Mouse (Mus musculus): ENCODE results near the gene Hoxb8.

The Hoxb8 gene

DNA sequence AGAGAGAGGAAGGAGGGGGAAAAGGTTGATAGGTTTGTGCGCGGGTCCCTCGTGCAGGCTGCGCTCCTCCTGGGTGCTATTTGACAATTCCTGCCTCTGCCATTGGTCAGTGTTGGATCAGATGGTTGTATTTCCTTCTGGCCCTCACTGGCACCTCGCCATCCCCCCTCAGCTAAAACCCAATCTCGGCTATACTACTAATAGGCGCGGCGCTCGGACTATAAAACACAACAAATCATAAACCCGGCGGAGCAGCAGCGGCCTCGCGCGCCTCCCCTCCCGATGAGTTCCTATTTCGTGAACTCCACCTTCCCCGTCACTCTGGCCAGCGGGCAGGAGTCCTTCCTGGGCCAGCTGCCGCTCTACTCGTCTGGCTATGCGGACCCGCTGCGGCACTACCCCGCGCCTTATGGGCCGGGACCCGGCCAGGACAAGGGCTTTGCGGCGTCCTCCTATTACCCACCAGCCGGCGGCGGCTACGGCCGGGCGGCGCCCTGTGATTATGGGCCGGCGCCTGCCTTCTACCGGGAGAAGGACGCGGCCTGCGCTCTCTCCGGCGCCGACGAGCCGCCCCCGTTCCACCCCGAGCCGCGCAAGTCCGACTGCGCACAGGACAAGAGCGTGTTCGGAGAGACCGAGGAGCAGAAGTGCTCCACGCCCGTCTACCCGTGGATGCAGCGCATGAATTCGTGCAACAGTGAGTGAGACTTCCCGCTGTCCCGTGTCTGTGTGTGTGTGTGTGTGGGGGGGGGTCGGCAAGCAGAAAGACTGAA, 17.4 kb downstream of the Hoxb8 start:
- no peak for DNase-seq (ENCODE audit: low spot score in 2 of 2)

DNA sequence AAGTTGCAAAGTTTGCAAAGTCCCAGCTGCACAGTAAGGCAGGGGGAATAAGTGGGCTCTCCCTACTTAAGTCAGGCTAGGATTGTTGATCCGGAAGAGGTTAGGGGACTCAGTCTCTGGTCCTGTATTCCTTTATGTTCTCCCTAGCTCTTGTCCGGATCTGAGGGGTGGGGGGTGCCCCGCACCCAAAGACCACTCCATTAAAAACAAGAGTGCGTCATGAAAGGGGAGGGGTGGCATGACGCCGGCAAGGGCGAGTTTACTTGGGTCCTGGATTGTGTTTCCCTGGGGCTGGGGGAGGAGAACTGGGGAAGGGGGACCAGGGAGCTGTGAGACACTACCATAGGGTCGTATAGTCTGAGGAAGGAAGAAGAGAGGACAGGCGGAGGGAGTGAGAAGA, 18.1 kb downstream of the Hoxb8 start:
- DNase-seq (ENCODE audit: low spot score in 2 of 2) = no peak

DNA sequence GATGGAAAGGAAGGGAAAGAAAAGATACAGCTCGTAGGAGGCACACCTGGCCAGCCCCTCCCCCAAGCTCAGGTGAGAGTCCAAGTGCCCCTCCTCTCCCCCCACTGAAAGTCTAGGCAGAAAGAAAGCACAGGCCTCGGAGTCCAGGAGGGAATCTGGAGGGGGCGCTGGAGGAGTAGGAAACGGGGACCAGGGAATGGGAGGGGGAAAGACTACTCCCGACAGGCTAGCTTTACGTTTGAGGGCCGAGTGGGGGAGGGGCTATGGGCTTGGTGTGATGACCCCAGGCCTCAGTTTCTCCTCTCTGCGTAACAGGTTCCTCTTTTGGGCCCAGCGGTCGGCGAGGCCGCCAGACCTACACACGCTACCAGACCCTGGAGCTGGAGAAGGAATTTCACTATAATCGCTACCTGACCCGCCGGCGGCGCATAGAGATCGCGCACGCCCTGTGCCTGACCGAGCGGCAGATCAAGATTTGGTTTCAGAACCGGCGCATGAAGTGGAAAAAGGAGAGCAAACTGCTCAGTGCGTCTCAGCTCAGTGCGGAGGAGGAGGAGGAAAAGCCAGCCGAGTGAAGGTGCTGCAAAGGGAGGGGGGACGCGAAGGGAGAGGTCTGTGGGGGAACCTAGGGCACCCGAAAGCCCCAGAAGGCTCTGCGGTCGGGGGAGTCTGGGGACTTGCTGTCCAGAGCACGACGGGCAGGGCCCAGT, 18.8 kb downstream of the Hoxb8 start:
- DNase-seq (ENCODE audit: low spot score in 2 of 2) = no peak

GRCm38 (mm10) chr11:96301064-96301431, 19.3 kb downstream of the Hoxb8 start:
- no peak for DNase-seq (ENCODE audit: low spot score in 2 of 2)

DNA sequence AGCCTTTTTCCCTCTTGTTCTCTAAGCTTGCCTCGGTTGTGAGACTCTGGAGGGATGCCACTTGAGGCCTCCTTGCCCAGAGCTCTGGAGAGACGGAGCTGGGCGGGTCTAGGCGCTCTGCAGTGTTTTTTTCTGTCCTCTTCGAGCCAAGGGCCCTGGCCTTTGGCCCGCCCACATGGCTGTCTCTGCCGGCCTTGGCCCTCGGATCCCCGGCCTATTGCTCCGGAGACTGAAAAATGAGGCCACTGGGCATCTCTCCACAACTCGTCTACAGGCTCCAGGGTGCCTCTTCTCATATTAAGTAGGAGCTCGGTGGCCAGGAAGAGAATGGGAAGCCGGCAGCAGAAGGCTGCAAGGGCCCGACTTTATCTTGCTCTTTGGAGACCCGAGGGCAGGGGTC, 20.1 kb downstream of the Hoxb8 start:
- DNase-seq (ENCODE audit: low spot score in 2 of 2) = peak; percentile 12 to 25

GRCm38 (mm10) chr11:96302381-96303150, 20.9 kb downstream of the Hoxb8 start:
- no peak for DNase-seq (ENCODE audit: low spot score in 2 of 2)

GRCm38 (mm10) chr11:96303151-96304099, 21.7 kb downstream of the Hoxb8 start, which contains the start of gene Hoxb5:
Hoxb5 (plus strand) TSS chr11:96303336.
- DNase-seq (ENCODE audit: low spot score in 2 of 2) = no peak

GRCm38 (mm10) chr11:96304381-96305195, 22.9 kb downstream of the Hoxb8 start:
- no peak for DNase-seq (ENCODE audit: low spot score in 2 of 2)

DNA sequence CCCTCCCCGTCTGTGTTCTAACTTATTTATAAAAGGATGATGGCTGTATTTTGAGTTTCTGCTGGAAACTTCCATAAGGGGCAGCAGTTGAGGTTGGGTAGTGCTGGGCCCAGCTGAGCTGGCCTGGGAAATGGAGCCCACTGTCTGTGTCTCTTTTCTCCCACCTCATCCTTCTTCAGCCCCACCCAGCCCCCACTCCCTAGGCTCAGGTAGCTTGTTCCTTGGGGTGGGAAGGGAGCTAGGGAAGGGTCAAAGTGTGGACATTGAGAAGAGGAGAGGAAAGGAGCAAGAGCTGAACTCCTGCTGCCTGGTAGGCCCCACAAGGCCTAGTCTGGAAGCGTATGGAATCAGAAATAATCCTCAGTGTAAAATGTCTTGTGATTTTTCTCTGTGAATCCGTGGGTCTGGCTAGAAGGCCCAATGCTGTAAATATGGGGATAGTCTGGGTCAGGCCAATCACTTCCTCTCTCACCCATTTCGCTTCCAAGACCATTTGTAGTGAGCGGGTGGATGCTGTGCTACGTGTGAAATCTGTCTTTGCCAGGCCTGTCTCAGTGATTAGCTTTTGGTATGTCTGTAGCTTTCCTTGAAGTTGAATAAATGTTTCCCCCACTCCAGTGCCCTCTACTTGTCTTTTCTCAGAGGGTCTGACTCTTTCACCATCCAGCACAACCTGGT, 23.9 kb downstream of the Hoxb8 start:
- DNase-seq (ENCODE audit: low spot score in 2 of 2) = no peak

- no peak for DNase-seq (ENCODE audit: low spot score in 2 of 2)
These were observed 24.6 kb downstream of the Hoxb8 start for GRCm38 (mm10) chr11:96306183-96306907.

DNA sequence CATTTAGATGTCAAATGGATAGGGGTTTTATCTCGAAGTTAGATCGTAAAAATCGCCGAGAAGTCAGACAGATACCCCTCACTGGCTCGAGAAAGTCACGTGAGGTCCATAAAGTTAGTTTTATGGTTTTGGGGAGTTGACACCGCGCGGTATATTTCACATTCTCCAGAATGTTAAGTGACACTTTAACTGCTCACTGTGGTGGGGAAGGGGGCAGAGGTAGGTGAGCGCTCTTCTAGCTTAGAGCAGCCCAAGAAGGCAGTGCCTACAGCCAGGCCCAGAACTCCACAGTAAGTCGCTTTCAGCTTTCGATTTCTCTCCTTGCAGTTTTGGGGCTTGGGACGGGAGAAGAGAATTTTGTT, 25.2 kb downstream of the Hoxb8 start:
- DNase-seq (ENCODE audit: low spot score in 2 of 2) = no peak

DNA sequence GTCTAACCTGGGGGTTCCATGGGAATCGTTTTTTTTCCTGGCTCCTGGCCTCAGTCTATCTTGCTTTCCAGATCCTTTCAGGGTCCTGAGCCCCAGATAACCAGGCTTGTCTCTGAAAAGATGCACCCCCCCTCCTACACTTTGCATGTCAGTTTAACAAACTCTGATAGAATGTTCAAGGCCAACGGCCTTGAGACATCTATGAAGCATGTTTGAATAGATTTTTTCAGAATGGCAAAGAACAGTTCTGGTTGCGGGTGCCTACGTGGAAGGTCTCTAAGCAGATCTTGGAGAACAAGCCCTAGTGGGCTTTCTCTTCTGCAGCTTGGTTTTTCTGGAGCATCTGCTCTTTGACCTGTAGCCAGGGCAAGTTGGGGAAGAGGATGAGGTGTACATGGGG, 27.1 kb downstream of the Hoxb8 start:
- DNase-seq (ENCODE audit: low spot score in 2 of 2) = no peak

DNA sequence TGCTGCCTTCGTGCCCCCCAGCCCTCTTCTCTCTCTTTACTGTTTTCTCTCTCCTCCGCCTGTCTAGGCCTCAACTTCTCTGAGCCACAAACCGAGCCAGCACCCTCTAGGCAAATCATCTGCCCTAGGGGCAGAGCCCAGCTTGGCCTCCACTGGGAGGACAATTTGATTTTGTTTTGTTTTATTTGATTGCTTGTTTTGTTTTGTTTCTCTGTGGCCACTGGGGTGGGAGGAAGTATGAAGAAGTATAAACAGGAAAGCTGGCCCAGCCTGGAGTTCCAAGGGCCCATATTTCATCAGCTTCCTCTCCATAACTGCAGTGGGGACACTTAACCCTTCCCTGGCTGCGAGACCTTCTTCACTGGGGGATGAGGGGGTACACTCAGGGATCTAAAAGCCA, 27.6 kb downstream of the Hoxb8 start:
- no peak for DNase-seq (ENCODE audit: low spot score in 2 of 2)

- no peak for DNase-seq (ENCODE audit: low spot score in 2 of 2)
These were observed 28.7 kb downstream of the Hoxb8 start for GRCm38 (mm10) chr11:96310183-96310938.

GRCm38 (mm10) chr11:96311097-96311496, 29.4 kb downstream of the Hoxb8 start:
- no peak for DNase-seq (ENCODE audit: low spot score in 2 of 2)

GRCm38 (mm10) chr11:96311520-96312417, 30.1 kb downstream of the Hoxb8 start:
- no peak for DNase-seq (ENCODE audit: low spot score in 2 of 2)

DNA sequence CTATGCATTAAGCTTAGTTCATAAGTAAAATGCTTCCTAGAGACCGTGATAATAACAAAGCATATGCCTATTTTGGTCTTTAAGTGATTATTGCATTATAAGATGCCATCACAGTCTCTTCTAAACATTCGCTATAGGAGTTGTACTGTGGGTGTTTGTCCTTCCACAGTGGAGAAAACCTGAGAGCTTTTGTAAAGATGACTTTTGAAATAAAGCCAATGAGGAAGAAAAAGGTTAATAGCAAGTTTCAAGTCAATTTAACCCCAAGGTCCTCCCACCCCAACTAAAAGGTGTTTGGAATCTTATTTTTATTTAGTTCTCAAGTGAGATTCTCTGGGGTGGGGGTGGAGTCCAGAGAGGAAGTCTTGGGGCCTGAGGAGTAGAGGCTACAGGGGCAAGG, 31.4 kb downstream of the Hoxb8 start:
- DNase-seq (ENCODE audit: low spot score in 2 of 2) = no peak

Measured in frontal cortex, postnatal 14 days (tissue).